Mouse (Mus musculus): ENCODE results near the gene Glis1. TPM values are rescaled to one million over a fixed set of nuclear protein-coding genes. Genes with fewer than 3 reads are reported as not detected.
"Not testable (repeated sequence)": the region's sequence is repeated elsewhere in the genome, so short reads cannot be mapped to it uniquely, and the experiment has no call there.

The Glis1 gene
- total RNA-seq, 2 experiments from 2014 or later: 0.15 to 0.25 TPM

DNA sequence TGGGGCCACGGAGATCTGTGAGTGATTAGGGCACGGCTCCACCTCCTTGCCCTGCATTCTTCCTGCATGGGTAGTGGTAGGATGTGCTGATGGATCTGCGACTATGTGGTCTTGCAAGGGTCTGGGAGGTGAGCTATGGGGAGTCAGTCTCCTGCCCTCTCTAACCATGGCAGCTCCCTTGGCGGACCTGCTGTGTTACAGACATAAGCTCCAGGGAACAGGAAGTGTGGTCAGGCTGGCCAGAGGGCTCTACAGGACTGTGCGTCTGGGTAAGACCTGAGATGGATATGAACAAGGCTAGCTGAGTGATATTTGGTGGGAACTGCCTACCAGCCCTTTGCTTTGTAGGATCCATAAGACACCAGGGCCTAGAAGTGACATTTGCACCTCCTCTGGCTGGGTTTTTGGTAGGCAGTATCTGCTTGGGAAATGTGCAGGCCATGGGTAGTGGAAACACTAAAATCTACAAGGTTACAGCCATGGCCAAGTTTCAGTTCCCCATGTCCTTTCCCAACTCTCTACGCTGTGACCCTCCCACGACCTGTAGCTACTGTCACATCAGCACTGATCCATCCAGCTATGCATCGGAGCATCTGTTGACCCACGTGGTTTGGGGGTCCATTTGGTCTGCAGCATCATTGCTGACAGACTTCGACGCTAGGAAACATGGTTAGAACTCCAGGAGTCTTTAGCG lies 142.9 kb downstream of the Glis1 start:
- DNase-seq: peak in 1 of 2 experiments; percentile 11

DNA sequence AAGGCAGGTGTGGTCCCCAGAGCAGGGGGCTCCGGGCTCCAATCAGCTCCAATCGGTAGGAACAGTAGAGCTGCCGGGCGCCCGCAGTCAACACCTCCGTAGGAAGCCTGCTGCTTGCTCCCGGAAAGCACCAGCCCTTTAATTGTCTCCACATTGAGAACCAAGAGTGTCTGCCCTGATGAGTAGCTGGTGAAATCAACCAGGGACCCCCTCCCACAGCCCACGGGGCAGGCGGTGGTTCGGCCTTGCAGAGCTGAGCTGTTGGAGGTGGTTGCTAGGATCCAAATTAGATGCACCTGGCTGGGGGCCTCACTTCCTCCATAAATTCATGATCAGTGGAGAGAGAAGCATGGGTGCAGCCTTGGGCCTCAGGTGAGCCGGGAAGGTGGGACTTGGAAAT lies 146.5 kb downstream of the Glis1 start:
- DNase-seq: no peak

DNA sequence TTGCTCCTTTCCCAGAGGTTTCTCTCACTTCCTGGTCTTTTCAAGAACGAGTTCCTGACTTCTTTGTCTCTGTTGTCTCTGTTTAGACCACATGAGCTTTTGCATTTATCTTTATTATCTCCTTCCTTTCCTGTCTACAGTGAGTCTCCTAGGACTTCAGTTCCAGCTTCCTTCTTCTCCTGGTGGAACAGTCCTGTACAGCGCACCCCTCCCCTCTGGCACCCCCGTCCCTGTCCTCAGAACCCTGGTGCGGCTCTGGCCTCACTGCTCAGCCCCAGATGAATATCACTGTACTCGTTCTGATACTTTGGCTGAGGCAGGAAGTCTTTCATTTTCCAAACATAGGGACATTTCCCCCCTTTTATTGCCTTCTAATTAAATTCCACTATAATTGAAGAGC lies 152.0 kb downstream of the Glis1 start:
- DNase-seq: no peak

DNA sequence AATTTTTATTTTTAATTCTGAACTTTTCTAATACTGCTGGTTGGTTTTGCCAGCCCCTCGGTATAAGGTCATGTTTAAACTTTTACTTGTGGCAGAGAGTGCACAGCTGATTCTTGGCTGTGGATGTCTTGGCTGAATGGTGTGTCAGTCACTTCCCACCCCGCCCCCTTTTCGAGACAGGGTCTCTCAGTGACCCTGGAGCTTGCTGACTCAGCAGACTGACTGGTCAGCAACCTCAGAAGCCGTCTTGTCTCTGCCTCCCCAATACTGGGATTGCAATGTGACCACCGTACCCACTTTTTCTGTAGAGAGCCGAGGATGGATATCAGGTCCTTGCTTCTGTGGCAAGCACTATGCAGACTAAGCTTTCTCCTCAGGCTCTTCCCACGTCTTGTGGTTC lies 154.2 kb downstream of the Glis1 start:
- no peak for DNase-seq

DNA sequence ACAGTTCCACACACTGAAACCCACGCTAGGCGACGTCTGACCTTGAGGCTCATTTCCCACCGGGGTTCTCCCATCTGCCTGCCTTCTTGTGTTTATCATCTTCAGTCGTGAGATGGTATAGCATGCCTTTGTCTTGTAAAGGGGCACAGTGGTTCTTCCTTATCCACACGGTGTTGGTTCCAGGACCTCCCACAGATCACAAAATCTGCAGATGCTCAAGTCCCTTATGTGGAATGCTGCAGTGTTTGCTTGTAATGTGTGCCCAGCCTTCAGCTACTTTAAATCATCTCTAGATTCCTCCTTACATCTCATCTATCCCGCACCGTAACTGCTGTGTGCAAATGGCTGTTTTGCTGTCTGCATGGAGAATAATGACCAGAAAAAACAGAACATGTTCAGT lies 154.7 kb downstream of the Glis1 start:
- no peak for DNase-seq

DNA sequence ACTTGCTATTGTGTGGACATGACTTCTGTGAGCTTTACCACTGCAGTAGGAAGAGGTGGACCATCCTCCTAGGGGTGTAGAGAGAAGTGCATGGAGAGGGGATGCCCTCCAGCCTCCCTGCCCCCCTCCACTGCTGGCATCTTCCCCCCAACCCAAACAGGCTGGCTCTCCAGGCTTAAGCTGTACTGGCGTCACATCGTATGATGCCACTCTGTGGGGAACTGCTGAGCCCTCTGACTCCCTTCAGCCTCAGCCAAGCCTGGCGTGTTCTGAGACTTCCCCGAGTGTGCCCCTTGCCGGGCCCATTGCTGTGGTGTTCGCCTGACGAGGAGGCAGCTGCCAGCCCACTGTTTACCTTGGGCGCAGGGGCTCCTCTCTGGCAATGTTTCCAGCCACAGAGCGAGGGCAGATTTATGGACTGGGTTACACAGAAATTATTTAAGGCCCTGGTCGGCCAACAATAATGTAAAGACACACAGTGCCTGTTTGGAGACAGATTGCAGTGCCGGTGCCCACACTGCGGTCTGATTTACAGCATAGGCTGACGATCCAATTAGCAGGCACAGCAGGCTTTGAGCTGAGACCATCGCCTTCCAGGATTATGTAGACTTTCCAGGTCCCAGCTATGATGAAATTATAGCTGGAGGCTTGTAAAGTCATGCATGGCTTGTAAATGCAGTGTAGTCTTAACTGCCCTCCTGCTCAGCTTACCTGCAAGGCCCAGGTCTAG lies 156.6 kb downstream of the Glis1 start:
- no peak for DNase-seq

DNA sequence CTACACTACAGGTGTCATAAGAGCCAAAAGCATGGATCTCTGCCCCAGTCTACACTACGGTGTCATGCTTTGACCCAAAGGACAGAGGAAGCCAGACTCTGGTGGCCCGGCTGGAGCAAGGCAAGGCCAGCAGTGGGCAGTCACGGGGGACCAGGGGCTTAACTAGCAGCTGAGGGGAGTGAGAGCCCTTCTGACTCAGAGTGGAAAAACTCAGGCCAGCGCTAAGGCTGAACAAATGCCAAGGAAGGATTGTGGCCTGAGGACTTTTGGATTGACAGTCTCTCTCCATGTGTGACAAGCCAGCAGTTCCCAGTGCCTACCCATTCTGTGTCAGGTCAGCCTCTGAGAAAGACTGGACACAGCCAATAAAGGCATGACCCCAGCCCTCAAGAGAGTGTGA lies 159.0 kb downstream of the Glis1 start:
- DNase-seq: no peak

DNA sequence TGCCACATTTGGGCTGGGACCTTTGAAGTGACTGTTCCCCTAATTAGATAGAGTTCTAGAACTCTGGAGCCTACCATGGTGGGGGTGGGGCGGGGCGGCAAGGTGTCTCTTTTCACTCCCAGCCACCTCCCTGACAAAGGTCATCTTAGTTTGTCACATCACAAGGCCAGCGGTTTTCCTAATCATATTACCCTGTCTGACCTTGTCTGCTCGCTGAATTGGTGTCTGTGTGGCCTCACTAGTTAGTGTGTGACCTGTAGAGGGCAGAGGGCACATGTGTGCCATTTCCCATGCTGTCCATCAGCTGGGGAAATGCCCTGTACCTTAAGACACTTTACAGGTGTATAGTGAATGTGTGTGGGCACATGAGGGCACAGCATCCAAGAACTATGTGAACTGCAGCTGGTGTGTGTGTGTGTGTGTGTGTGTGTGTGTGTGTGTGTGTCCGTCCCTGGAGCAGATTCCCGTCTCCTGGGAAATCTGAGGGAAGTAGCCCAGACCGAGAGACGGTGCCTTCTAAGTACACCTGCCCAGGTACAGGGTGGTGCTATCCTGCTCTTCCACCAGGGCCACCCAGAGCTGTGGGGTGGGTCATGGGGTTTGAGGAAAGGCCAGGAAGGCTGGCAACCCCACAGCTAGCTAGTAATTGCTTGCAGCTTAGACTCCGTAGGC lies 163.0 kb downstream of the Glis1 start:
- DNase-seq: no peak

DNA sequence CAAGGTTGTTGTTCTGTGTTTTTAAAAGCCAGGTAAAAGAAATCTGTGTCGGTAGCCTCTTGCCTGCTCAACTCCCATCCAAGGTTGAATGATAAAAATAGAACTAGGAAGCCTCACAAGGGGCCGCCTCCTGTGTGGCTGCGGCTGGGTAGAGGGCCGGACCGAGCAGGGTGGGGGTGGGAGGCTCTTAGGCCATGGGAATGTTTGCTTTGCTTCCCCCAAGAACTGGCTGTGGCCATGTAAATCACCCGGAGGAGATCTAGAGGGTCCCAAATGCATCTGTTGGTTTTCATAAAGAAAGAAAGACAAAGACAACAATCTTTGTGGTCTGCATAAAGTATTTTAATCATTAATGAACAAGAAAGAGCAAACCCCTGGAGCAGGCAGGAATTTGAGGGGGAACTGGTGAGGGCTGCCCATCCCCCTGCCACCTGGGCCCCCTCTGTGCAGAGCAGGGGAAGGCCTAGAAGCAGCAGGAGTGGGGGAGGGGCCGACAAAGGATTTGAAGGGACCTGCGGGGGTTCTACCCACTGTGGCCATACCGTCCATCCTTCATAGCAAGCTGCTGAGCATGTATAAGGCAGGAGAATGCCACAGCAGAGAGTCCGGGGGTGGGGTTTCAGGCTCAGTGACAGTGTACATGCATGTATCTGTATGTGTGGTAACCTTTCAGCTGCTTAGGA lies 163.6 kb downstream of the Glis1 start:
- DNase-seq: no peak

DNA sequence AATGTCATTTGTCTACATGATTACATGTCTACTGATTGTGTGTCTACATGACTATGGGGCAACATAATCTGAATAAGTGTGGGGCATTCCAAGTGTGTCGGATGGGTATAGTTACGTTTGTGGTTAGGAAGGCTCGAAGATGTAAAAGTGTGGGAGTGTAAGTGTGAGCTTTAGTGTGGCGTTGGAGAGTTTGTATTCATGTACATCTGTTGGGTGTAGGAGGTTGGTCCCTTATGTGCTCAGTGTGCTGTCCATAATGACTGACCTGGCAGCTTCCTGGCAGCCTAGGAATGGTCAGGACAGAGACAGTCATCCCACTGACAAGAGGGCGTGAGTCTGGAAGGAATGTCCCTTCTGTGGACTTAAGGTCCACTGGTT lies 164.2 kb downstream of the Glis1 start:
- DNase-seq: not testable (repeated sequence)

DNA sequence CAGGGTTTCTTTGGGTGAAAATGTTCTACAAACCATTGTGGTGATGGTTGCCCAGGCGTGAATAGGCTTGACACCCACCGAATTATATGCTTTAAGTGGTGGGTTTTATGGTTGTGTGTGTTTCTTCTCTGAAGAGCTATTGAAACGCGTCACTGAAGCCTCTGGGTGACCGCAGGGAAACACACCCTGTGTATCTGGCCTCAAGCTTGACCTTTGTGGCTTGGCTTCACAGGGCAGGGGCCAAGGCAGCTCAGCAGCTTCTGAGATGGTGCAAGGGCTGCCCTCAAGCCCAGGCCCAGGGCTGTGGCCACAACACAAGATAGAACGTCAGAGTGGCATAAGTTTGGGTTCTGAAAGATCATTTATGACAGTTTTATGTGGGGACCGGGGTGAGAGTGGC lies 167.9 kb downstream of the Glis1 start:
- no peak for DNase-seq

DNA sequence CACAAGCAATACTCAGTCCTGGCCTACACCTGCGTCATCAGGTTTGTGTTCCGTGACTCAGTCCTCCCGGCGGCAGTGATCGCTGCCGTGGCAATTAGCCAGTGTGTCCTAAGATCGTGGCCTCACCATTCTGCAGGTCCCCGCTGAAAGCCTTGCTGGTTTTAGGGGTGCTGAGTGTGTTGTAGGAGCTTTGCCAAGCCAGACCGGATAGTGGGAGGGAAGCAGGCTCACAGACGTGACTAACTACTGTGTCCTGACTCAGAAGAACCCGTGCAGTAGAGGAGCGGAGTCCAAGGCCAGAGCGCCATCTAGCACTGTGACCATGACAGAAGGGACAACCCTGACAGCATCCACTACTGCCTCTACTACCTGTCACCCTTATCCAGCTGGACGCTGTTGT lies 168.4 kb downstream of the Glis1 start:
- peak in 1 of 2 experiments; percentile 8 for DNase-seq

DNA sequence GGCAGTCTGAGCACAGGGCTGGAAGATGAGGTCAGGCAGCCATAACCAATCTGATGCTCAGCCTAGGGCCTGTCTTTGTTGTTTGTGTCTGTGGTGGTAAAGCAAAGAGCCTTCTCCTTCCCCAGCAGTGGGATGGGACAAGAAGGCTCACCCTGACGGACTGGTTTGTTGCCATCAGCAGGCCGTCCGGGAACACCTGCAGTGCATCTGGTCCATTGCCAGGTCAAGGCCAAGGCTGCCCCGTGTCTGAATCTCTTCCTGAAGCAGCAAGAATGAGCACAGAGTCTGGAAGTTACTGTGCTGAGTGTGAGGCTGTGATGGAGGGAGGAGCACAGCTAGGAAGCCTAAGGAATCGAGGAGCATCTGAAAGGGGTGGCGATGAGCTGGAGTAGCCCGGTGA lies 168.8 kb downstream of the Glis1 start:
- no peak for DNase-seq

DNA sequence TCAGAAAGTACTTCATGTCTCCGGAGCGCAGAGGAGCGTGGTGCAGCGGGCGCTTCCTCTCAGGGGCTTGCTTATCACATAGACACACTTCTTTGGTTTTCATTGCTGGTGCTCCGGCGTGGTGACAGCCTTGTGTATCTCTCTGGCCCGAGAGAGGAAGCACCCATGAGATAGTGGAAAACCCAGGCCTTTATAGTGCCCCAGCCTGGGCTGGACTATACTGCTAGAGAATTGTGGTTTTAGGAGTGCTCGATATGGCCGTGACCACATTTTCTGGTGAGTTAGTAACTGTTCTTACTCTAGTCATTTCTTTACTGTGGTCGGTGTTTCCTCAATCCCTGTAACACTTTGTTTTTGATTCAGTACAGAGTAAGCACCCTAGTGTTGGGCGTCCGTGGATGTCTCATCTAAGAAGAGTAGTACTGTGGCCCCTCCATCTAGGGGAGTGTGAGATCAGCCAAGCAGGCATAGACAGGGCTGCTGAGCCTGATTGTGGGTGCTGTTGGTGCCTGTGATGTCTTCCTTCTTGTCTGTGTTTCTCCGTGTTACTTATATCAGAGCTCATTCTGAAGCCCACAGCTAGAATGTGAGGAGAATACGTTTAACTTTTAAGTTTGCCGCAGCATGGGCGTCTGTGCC lies 171.7 kb downstream of the Glis1 start:
- DNase-seq: no peak

DNA sequence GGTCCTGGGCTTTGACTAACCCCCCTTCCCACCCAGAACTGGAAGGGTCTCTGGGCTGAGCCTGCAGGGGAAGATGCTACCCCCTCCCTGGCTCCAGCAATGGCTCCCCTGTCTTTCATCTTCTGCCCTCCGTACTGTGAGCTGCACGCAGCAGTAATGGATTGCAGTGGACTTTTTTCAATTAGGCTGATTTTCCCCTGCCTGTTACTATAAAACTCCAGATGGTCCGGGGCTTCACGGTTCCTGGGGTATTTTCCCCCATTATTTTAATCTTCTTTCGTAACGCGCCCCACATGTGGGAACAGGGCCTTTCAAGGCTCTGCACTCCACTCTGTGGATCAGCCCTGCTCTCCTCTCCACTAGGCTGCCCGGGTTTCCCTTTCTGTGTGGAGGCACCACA lies 175.4 kb downstream of the Glis1 start:
- DNase-seq: no peak

DNA sequence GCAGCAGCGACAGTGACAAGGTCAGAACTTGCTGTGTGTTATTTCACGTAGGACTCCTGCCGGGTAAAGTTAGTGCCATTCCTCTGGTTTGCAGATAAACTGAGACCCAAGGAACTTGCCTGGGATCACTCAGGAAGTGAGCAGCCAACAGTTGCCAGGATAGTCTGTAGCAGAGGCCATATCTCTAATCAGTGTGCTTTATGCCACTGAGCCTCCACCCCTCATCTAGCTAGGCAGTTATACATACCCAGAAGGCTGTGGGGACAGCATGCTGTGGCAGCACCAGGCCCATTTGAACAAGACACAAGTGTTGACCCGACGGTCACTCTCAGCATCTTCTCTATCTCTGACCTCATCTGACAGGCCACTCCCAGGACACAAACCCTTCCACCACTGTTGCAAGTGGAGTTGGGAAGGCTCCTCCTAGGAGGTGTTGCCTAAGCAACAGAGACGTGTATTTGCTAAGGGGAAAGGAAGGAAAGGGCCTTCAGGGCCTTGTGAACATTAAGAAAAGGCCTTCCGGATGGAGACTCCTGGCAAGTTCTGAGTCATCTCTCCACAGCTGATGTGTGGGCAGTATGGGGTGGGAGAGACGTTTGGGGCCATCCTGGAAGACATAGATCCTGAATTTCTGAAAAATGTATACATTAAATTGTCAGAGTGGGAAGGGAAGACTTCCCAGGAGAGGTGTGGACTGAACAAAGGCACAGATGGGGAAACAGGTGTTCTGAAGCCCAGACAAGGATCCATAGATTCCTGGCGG lies 177.7 kb downstream of the Glis1 start:
- no peak for DNase-seq

DNA sequence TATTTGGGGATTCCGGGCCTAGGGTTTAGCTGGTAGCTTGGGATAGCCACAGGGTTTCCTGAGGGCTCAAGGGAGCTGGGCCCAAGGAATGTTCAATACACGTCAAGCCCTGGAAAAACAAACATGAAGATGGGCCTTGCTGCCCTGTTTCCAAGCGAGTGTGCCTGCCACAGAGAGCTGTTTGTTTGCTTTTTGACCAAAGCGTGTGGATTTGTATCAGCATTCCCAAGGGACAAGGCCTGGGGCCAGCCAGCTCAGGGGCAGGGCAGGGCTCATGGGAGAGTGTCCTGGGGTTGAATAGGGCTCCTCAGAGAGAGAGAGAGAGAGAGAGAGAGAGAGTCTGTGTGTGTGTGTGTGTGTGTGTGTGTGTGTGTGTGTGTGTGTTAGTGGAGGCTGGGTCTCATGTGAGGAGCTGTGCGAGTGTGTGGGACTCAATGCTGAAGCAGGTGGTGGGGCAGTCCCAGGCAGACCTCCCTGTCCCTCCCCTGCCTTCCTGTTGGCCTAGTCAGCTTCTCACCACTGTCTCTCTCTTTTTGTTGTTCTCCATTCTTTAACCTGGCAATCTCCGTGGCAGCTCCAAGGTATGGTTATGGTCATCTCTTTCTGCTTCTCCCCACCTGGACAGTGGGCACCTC lies 183.3 kb downstream of the Glis1 start:
- no peak for DNase-seq

DNA sequence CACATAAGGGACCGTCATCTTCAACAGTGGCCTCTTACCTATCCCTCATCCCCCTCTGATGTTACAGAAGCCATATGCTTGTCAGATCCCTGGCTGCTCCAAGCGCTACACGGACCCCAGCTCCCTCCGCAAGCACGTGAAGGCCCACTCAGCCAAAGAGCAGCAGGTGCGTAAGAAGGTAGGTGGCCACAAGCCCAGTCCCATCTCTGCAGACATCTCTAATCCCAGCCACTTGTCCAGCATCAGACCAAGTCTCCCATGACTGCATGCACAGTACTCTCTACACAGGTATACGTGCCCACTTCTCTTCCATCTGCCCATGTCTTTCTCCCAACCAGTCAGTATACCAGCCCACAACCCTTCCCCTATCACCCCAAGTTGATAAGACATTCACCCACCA lies 185.1 kb downstream of the Glis1 start:
- DNase-seq: no peak

DNA sequence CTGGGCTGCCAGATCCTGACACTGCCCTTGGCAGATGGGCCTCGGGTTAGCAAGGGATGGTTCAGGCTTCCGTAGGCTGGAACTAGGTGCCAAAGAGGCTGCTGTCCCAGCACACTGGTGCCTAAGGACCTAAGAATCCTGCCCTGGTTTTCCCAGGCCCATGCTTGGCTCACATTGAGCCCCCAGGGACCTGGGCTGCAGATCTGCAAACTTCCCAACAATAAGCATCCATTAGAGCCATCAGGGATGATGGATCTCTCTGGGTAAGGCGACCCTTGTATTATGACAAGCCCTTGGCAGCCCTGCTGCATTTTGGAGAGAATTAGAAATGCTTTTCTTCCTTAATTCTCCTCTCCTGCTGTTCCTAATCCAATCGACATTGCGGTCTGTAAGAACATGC lies 187.0 kb downstream of the Glis1 start:
- DNase-seq: no peak

DNA sequence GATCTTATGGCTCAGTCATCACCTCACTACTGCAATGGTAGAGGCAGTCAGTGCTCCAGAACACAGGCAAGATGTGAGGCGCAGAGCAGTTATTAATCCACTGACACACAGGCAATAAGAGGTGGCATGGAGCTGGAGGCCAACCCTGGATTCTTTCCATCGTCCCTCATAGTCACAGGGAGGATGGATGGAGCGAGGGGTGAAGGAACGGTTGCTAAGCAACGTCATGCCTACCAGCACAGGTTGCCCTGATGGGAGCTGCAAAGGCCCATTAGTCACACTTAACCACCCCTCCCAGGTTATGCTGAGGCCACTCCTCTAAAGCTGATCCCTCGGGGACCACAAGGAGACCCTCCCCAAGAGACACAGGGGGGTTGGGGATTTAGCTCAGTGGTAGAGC lies 187.9 kb downstream of the Glis1 start:
- DNase-seq: no peak

DNA sequence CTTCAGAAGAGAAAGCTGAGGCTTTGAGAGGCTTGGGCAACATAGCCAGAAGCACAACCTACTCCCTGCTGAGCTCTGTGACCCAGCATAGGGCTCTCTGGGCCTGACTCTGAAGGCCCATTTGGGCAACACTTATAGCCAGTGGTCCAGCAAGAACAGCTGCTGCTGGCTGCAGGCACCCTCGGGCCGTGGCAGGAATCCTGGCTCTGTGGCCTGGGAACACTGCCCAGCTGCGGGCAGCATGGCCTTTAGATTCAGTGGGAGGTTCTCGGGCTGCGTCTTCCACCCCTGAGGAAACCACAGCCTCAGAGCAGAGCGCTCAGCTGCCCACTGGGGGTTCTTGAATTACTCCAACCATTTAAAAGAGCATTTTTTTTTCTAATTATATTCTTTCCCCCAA lies 189.5 kb downstream of the Glis1 start:
- peak in 1 of 2 experiments; percentile 43 for DNase-seq
